Mouse (Mus musculus) layer of hippocampus, postnatal 36 days (tissue): ENCODE measurements around the gene Prtg. TPM values are rescaled to one million over a fixed set of nuclear protein-coding genes. Genes with fewer than 3 reads are reported as not detected.

Experiments used
- DNase-seq, 2 experiments: peaks; one replicate each; pipeline ENCODE4 v3.0.0; 2022
- total RNA-seq, 2 experiments: library from RNA; stranded (reverse); gene quantifications; 2 replicates each; pipeline ENCODE4 v1.2.3; 2021

The Prtg gene
- total RNA-seq, 2 experiments from 2014 or later, result 2.3 to 3.0 TPM

DNA sequence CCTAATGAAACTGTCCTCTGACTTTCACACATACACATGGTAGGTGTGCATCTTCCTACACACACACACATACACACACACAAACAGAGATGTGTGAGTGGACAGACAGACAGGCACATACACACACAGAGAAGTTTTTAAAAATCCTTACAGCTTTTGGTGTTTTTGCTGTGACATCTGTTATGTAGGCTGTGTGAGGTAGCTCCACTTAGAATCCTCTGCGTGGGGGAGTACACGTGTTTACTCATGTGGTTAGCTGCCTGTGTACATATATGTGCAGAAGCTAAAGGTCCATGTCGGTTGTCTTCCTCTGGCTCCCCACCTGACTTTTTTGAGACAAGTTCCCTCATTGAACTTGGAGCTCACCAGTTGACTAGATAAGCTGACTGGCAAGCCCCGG is 56.3 kb downstream of the Prtg start:
- DNase-seq, result no peak

DNA sequence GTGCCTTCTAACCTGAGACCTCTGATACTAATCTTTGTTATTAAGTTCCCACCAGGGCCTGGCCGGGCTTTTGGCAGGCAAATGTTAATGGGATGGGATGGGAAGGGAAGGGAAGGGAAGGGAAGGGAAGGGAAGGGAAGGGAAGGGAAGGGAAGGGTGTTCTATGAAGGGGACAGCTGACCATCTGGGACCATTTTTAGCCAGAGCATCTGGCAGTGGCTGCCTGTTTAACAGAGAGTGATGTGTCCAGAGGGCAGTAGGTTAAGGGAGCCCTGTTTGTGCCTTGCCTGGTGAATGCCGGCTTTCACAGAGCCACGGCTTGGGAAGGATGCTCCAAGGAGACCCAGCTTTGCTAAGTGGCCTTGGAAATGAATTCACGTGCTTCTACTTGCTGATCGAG is 57.1 kb downstream of the Prtg start:
- DNase-seq, result no peak

DNA sequence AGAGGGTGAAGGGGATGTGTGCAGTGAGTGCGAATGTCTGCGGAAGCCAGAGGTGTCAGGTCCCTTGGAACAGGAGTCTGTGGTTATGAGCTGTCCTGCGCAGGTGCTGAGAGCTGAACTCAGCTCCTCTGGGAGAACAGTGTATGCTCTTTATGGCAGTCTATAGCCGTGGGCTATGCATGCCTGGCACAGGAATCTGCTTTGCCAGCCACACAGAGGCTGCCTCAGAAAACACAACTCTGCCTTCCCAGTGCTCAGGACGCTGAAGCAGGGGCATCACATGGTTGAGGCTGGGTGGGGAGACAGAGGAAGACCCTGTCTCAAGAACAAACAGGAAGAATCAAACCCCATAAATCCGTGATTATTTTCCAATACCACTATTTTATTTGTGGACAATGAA is 60.8 kb downstream of the Prtg start:
- no peak for DNase-seq

DNA sequence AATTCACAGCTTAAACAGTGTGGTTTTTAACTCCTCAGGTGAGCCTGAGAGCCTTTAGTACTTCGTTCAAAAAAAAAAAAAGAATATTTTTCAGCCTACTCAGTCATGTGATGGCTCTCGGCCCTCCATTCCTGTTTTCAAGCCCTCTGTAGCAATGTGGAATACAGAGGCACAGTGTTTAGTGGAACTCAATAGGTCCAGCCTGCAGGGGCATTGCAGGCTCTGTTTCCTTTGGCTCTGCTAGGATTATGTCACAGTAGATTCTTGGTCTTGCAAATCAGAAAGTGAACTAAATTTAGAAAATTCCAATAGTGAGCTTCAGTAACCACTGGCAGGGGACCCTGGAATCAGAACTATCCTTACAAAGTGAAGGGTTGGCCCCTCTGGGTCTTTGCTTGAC is 62.1 kb downstream of the Prtg start:
- no peak for DNase-seq

DNA sequence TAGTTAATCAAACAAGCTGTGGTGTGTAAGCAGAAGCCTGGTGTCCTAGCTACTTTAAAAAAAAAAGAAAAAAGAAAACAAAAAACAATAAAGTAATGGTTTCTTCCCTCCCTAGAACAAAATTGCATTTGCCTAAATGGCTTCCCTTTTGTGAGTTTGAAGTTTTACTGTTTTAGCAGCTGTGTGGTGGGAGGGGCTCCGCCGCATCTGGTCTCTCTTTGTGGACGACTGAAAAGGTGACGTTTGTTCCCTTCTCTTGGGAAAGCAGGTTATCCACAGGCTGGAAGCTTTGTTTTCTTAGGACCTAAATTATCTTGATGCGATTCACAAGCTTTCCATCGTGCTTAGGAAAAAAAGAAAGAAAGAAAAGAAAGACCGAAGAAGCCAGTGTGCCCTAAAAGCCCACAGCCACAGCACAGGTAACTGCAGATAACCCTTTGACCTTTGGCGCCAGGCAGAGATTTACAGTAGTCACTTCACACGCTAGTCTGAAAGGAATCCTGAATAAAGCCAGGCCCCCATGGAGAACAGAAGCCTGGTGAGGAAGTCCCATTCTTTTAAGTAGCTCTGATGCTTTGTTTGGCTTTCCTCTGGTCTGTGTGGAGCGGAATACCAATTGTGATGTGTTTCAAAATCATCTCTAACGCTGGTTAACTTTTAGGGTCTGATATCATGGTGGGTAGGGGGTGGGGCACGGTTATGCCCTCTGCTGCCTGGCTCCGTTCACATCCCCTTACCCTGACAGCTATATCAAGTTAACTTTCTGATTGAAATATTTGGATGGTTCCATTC is 65.0 kb downstream of the Prtg start:
- no peak for DNase-seq

DNA sequence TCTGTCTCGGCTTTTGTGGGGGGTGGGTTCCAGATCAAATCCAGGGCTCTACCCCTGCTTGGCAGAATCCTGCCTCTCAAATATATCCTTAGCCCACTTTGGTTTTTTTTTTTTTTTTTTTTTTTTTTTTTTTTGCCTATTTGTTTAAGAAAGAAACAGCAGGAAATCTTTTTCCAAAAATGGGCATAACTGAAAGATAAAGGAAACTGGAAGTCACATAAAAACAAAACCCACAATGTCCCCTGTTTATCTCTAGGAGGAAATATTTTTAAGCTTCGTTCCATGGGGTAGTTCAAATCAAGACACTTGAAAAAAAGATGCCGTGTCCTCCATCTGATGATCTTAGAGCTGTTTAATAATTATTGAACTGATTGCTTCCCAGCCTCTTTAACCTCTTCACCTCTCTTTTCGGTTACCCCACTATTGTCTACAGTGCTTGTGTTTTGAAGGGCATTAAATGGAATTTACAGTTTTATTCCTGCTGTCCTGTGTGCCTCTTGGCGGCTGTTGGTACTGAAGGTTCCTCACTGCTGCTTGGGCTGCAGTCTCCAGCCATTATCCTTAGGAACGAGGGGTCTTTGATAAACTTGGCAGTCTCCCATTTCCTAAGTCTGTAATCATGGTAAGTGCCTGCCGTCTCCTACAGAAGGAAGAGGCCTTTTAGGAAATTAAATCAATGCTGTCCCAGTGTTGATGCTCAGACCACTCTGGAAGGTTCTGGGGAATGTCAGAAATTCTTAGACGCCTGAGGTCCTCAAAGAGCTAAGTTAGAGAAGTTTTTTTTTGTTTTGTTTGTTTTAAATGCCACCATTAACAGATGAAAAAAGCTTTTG is 65.8 kb downstream of the Prtg start:
- DNase-seq, result no peak

DNA sequence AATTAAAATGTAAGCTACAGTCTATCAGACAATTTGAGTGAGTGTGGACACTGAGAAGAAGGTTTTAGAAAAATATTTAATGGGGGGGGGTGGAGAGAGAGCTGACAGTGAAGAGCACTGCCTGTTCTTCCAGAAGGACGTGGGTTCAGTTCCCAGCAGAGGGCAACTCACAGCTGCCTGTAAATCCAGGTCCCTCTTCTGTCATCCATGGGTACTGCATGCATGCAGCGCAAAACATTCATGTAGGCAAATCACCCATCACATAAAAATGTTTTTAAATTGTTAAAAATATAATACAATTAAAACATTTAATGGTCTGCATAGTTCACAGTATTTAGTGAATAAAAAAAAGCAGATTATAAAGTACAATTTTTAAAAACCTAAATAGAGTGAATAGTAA is 69.2 kb downstream of the Prtg start:
- DNase-seq, result no peak

DNA sequence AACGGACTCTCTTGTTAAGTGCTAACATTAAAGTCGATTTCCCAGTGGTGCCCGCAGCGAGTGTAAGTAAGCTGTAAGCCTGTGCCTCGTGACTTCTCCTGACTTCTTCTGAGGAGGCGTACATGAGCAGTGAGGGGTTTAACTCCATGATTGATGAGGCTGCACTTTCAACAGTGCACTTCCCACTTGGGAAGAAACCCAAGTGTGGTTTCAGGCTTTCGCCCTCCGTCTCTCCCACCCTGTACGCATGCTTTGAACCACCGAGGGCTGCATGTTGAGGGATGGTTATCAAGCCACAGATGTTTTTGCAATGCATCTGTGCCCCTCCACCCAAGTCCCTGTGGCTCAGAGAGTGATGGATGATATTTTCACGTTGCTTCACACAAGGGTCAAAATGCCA is 71.2 kb downstream of the Prtg start:
- no peak for DNase-seq

DNA sequence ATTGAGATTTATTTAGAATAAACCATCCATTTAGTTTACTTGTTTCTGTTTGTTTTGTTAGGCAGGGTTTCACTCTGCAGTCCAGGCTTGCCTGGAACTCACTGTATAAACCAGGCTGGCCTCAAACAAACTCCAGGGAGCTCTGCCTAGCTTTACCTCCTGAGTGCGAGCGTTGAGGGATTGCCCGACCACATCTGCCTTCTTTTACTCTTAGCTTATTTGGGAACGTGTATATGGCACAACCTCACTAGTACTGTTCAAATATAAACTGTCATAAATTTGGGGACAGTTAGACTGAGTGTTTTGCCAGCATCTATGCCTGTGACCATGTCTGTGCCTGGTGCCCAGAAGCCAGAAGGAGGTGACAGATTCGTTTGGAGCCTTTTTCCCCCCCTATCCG is 72.0 kb downstream of the Prtg start:
- no peak for DNase-seq

DNA sequence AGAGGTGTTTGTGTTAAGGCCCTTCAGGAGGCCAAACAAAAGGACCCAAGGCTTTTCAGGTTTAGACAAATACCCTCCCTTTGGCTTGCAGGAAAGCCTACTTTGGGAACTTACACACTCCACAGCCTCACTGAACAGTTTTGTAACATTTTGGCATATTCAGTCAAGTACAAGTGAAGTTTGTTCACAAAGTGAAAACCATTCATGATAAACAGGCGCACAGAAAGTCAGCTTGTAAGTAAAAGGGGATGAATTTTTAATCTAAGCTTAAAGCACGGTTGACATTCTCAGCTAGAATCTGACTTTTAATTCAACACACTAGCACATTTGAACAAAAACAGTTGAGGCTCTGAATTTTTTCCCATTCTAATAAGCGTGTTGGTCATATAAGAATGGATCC is 72.9 kb downstream of the Prtg start:
- DNase-seq, result no peak

DNA sequence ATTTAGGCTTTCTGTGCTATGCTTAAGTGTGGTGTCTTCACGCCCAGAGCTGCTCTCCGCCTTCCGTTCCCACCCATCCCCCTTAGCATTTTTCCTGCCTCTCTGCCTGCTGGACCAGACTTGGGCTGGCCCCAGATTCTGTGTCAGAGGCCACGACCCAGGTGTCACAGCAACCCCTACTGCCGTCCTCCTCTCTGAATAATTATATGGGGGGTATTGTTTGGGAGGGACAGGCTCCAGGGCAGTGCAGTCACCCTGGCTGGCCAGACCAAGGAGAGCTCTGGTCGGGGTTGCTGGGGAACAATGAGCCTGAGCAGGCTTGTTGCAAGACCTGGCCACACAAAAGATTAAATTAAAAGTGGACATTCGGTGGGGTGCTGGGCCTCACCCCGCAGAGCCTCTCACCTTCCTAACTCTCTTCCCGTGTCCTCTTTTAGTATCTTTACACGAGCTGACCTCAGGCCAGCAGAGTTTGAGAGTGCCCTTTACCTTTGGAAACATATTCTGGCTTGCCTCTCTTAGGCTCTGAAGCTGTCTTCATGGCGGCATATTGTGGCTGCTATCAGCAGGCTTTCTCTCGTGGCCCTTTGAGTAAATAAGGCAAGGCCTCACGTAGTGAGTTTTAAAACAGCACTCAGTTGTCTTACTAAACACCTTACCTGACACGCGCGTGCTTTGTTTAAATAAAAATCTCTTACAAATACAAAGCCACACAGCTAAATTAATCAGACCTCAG is 73.7 kb downstream of the Prtg start:
- DNase-seq, result no peak

DNA sequence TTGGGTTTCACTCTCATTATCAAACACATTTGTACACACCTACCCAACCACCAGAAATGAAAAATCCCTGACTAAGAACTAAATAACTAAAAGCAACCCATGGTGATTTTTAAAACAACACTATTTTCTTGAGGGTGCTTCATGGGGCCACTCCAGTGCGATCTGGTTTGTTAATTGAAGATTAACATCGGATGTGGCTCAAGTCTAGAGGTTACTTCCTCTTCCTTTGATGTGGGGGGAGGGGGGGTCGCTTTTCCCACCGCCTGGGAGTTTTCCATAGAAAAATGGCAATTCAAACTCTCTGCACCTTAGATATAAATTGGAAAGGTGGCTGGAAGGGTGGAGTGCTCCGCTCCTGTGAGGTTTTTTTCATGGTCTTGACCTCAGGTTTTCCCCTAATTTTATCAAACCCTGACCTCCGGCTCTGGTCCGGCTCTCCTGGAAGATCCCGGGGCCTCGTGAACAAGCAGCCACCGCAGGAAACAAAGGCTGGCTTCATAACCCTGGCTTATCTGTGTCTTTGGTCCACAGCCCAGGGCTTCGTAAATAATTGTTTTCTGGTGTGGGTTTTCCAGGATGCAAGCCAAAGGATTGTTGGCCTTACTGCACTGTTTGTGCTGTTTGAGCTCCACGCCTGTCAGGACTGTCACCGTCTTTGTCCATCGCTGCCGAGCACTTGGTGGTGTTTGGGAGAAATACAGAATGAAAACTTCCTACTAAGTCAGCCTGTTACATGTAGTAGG is 74.5 kb downstream of the Prtg start:
- no peak for DNase-seq

DNA sequence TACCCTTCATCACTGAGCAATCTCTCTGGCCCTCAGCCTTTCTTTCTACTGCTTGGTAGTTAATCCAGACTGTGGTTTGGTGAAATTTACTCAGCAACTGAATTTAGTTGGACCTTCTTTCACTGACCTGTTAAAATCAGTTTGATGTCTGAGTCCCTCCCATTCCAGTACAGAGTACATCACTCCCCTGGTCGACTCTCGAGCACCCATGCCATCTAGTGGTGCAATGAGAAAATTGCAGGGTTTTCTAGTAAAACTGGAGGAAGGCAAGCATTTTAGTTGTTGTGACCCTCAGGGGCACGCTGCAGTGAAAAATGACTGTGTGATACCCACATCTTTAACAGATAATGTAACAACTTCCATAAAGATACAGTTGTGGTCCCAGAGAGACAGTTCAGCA is 77.3 kb downstream of the Prtg start:
- DNase-seq, result no peak

DNA sequence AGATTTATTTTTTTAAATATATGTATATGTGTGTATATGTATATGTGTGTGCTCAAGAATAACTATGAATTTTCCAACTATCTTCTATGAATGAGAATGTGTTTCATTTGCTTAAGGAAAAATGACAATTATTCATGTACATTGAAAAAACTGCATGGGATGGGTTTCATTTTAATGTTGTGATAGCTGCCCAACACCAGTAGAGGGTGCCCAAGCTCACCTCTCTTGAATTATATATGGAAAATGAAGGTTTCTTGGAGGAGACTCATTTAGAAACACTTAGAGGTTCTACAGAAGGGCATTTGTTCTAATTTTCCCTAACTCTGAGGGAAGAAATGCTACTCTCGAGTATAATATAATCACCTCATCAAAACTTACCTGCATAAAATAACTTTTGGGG is 83.1 kb downstream of the Prtg start:
- DNase-seq, result no peak

DNA sequence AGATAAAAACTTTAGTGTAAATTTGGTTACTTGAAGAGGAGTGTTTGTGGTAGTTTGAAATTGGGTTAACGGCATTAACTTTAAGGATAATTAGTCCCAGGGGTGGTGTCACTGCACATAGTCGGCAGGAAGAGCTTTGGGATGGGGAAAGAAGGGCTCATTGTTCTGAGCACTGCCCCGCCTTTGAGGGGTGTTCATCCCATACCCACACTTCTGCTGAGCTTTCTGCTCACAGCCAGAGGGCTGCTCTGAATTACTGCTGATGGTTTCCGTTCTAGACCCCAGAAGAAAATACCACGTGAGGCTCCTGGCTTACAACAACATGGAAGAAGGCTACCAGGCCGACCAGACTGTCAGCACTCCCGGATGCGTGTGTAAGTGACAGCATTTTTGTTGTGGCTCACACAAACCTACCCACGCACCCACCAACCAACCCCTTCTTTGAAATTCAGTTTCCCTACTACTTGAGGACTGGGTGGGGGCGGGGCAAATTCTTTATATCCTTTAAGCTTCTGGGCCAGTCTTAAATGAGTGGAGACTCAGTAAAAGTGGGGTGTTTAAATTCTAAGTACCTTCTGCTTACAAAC is 83.9 kb downstream of the Prtg start:
- DNase-seq, result no peak

DNA sequence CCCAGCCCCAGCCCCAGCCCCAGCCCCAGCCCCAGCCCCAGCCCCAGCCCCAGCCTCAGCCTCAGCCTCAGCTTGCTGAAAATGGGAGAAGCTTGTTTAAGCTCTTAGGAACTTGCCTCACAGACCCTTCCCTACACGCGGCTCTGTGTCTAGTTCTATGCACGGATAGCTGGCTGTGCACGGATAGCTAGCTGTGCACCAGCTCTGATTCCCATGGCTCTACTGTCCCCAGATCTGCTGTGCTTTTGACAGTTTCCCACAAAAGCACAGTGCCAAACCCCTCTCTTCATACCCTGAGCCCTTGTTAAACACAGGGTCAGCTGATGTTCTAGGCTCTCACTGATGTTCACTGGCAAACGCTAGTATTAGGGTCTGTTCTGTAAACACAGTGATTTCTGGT is 86.1 kb downstream of the Prtg start:
- no peak for DNase-seq

DNA sequence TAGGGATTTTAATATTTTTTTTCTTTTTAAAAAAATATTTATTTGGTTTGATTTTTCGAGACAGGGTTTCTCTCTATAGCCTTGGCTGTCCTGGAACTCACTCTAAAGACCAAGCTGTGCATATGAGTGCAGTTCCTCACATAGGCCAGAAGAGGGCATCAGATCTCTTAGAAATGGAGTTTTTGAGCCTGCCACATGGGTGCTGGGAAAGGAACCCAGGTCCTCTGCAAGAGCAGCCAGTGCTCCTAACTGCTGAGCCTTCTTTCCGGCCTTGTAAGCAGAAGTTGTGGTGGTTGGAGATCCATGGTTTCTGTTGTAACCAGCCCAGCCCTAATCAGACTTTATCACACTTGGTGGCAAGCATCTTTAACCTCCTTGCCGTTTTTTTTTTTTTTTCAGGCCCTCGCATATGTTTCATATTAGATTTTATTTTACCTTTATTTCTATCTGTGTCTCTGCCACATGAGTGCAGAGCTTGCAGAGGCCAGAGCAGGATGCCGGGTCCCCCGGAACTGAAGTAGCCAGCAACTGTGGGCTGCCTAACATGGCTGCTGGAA is 88.2 kb downstream of the Prtg start:
- no peak for DNase-seq

DNA sequence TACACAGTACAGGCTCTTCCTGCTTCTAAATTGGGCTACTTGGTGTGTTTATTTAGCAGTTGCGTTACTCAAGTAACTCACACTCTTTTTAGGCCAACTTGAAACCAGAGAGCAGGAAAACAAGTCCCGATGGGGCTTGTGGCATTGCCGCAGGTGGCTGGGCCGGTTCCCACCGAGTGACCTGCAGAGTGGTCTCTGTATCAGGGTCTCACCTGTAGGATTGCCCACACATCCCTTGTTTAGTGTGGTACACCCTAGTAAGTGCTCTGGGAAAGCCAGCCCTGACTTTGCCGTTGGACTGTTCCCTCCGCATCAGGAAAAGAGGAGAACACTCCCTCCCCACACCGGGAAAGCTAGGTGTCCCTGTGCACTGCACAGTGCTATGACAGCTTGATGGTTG is 95.4 kb downstream of the Prtg start:
- DNase-seq, result no peak

DNA sequence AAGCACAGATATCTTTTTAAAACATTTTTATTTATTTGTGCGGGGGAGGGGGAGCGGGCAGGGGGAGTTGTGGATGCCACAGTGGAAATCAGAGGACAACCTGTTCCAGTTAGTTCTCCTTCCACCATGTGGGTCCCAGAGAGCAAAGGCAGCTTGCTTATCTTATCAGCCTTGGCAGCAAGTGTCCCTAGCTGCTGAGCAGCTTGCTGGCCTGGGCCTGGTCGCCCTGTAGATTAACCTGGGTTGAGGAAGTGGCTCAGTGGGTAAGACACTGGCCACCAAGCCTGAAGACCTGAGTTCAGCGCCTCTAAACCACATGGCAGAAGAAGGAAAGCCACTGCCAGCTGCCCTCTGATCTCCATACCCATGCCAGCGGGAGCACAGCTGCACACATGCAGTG is 95.9 kb downstream of the Prtg start:
- no peak for DNase-seq

DNA sequence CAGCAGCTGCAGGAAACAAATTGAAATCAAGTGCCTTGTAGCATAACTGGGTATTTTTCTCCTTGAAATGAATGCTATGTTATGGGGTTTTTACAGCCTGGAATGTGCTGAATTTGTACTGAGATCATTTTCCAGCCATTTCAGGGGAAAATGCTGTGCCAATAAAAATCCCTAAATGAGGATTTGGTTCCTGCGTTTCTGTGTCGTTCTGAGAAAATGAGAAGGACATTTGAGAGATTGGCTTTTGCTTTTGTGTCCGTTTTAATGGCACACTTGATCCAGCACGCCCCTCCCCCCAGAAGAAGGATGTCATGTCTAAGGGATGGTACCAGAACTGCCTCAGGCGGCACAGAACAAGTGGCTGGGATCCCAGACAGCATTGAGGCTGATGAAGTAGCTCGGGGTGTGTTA is 100.0 kb downstream of the Prtg start:
- no peak for DNase-seq

DNA sequence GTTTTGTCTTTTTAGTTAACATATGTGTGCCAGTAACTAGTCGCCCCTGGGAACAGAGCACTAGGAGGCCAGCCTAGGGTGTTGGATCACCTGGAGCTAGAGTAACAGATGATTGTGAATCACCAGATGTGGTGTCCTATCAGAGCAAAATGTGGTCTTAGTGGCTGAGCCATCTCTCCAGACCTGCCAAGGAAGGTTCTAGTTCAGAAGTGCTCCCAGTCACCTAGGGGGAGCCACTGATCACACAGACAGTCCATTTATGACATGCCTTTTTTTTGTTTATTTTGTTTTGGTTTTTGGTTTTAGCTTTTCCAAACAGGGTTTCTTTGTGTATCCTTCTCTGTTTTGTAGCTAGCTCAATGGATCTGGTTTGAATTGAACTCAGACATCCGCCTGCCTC is 104.7 kb downstream of the Prtg start:
- DNase-seq, result no peak

DNA sequence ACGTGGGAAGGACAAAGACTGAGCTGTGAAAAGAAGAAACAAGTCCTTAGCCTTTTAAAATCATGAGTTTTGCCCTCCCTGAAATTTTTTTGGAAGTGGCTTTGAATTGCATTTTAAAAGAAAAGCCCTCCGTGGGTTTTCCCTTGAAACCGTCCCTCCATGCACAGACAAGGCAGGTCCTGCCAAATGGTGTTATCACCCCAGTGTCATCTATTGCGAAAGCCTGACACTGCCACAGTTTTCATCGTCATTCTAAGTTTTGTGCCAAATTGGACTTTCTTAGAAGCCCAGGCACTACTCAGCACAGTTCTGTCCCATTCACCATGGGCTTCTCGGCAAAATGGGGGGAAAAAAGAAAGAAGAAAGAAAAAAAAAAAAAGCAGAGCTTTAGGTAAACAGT is 106.9 kb downstream of the Prtg start:
- DNase-seq, result no peak
